Mouse (Mus musculus): ENCODE results near the gene Arhgdib.

- no peak for TF ChIP-seq CTCF (IDR thresholded peaks at IDR 0.05; ENCODE audit: low read depth, low read length)
- no peak for TF ChIP-seq POLR2A (IDR thresholded peaks at IDR 0.05; ENCODE audit: borderline replicate concordance, low read depth, low read length)
Observed at GRCm38 (mm10) chr6:136967466-136967865, 25.8 kb upstream of the Arhgdib start.

Data from bone marrow macrophage, adult 2 months (primary cell).